Mouse (Mus musculus) MEL (cell line): ENCODE data around the gene Olfr1043. TPM values are rescaled to one million over a fixed set of nuclear protein-coding genes. Genes with fewer than 3 reads are reported as not detected.
A peak's percentile ranks its signal among the peaks of the same experiment; 100 is the strongest.
"Not testable (repeated sequence)": the region's sequence is repeated elsewhere in the genome, so short reads cannot be mapped to it uniquely, and the experiment has no call there.

ENCODE experiments used
- DNase-seq: peaks from one replicate; pipeline ENCODE4 v3.0.0; 2011; ENCODE audit warnings: low read depth, low spot score
- H3K27ac ChIP-seq: 2 replicates; pipeline ENCODE4 v1.5.1; 2012; ENCODE audit warnings: low read depth, mild to moderate bottlenecking, control low read depth, low read length, moderate library complexity; ENCODE audit not compliant: control insufficient read depth
- H3K27me3 ChIP-seq, 2 experiments: fragments of 150-350 bp in 1 of 2; sonication (generic) in 1 of 2; 2 replicates each; pipeline ENCODE4 v1.6.1; 2012; ENCODE audit warnings: low read length in 2 of 2, mild to moderate bottlenecking in 2 of 2, improper control_type of control experiment in 1 of 2, moderate library complexity in 1 of 2; ENCODE audit not compliant: insufficient read depth in 2 of 2, control insufficient read depth in 1 of 2
- H3K36me3 ChIP-seq, 2 experiments: 2 replicates each; pipeline ENCODE4 v1.6.1; 2012 to 2014; ENCODE audit warnings: low read length in 2 of 2, improper control_type of control experiment in 1 of 2, inconsistent platforms in 1 of 2, mild to moderate bottlenecking in 1 of 2; ENCODE audit not compliant: insufficient read depth in 2 of 2, control insufficient read depth in 1 of 2
- H3K4me1 ChIP-seq, 2 experiments: fragments of 150-350 bp in 1 of 2; sonication (generic) in 1 of 2; 2 replicates each; pipeline ENCODE4 v1.6.1; 2012; ENCODE audit warnings: low read length in 2 of 2, improper control_type of control experiment in 1 of 2, mild to moderate bottlenecking in 1 of 2; ENCODE audit not compliant: insufficient read depth in 2 of 2, control insufficient read depth in 1 of 2
- H3K4me3 ChIP-seq, 2 experiments: fragments of 150-350 bp in 1 of 2; sonication (generic) in 1 of 2; 2 replicates each; pipeline ENCODE4 v1.5.1; 2012; ENCODE audit warnings: low read depth in 2 of 2, low read length in 2 of 2, mild to moderate bottlenecking in 2 of 2, moderate library complexity in 2 of 2, control low read depth in 1 of 2, improper control_type of control experiment in 1 of 2; ENCODE audit not compliant: control insufficient read depth in 1 of 2, insufficient read depth in 1 of 2
- H3K79me2 ChIP-seq: 2 replicates; pipeline ENCODE4 v1.6.1; 2012; ENCODE audit warnings: mild to moderate bottlenecking, low read length, moderate library complexity; ENCODE audit not compliant: control insufficient read depth, poor library complexity, insufficient read depth
- H3K9ac ChIP-seq: 2 replicates; pipeline ENCODE4 v1.6.1; 2012; ENCODE audit warnings: low read depth, mild to moderate bottlenecking, control low read depth, low read length, moderate library complexity; ENCODE audit not compliant: control insufficient read depth, poor library complexity, severe bottlenecking
- H3K9me3 ChIP-seq: fragments of 150-350 bp; sonication (generic); replicated peaks from 2 replicates; pipeline ENCODE4 v1.6.1; 2012; ENCODE audit warnings: mild to moderate bottlenecking, low read length, improper control_type of control experiment, moderate library complexity; ENCODE audit not compliant: insufficient read depth
- BHLHE40 ChIP-seq: IDR thresholded peaks from 2 replicates; pipeline ENCODE4 v1.6.1; 2012; ENCODE audit warnings: low read depth, mild to moderate bottlenecking, inconsistent platforms, low read length, improper control_type of control experiment, borderline replicate concordance
- CHD2 ChIP-seq: IDR thresholded peaks from 2 replicates; pipeline ENCODE4 v1.6.1; 2011; ENCODE audit warnings: low read length, improper control_type of control experiment
- E2F4 ChIP-seq: IDR thresholded peaks from 2 replicates; pipeline ENCODE4 v1.6.1; 2011; ENCODE audit warnings: low read depth, low read length, improper control_type of control experiment, borderline replicate concordance
- ELF1 ChIP-seq: IDR thresholded peaks from 2 replicates; pipeline ENCODE4 v1.6.1; 2014; ENCODE audit warnings: low read depth, mild to moderate bottlenecking, inconsistent platforms, low read length, improper control_type of control experiment, moderate library complexity
- EP300 ChIP-seq, 2 experiments: IDR thresholded peaks; 2 replicates each; pipeline ENCODE4 v1.6.1; 2011; ENCODE audit warnings: improper control_type of control experiment in 2 of 2, low read length in 2 of 2, low read depth in 1 of 2, mild to moderate bottlenecking in 1 of 2
- GABPA ChIP-seq: IDR thresholded peaks from 2 replicates; pipeline ENCODE4 v1.6.1; 2012; ENCODE audit warnings: low read depth, mild to moderate bottlenecking, inconsistent platforms, low read length, improper control_type of control experiment, moderate library complexity
- GATA1 ChIP-seq: IDR thresholded peaks from 2 replicates; pipeline ENCODE4 v1.6.1; 2011; ENCODE audit warnings: low read depth, low read length, improper control_type of control experiment
- MEF2A ChIP-seq: IDR thresholded peaks from 2 replicates; pipeline ENCODE4 v1.6.1; 2014; ENCODE audit warnings: low read depth, mild to moderate bottlenecking, inconsistent platforms, low read length, improper control_type of control experiment; ENCODE audit not compliant: poor library complexity, insufficient replicate concordance, severe bottlenecking; ENCODE audit errors: extremely low read depth
- MXI1 ChIP-seq: IDR thresholded peaks from 2 replicates; pipeline ENCODE4 v1.6.1; 2011; ENCODE audit warnings: mild to moderate bottlenecking, low read depth, low read length, improper control_type of control experiment
- MYB ChIP-seq: IDR thresholded peaks from 2 replicates; pipeline ENCODE4 v1.6.1; 2011; ENCODE audit warnings: mild to moderate bottlenecking, low read depth, low read length, improper control_type of control experiment
- POLR2AphosphoS2 ChIP-seq: IDR thresholded peaks from 2 replicates; pipeline ENCODE4 v1.6.1; 2011; ENCODE audit warnings: low read length, improper control_type of control experiment
- POLR2AphosphoS5 ChIP-seq: IDR thresholded peaks from 2 replicates; pipeline ENCODE4 v1.6.1; 2012; ENCODE audit warnings: low read depth, borderline replicate concordance, mild to moderate bottlenecking, inconsistent platforms, low read length, moderate library complexity, mixed read lengths
- RAD21 ChIP-seq: IDR thresholded peaks from 2 replicates; pipeline ENCODE4 v1.6.1; 2011; ENCODE audit warnings: mild to moderate bottlenecking, low read depth, low read length, improper control_type of control experiment
- ZNF384 ChIP-seq: IDR thresholded peaks from 2 replicates; pipeline ENCODE4 v1.6.1; 2012; ENCODE audit warnings: low read depth, mild to moderate bottlenecking, inconsistent platforms, low read length, improper control_type of control experiment
- polyA plus RNA-seq, 2 experiments: library from polyadenylated mRNA; stranded (reverse) in 1 of 2; unstranded in 1 of 2; fragments of >175 nt in 1 of 2; fragments of >200 nt in 1 of 2; gene quantifications; 2 replicates each; pipeline versions ENCODE4 v1.2.1 to v1.2.4; 2012; ENCODE audit warnings: low replicate concordance in 2 of 2, low read depth in 1 of 2; ENCODE audit not compliant: insufficient read length in 2 of 2, insufficient read depth in 1 of 2, missing spikeins in 1 of 2
- total RNA-seq: library from RNA; depleted of rRNA; stranded (reverse); fragments of 300-350 nt; gene quantifications from 2 replicates; pipeline ENCODE4 v1.2.3, GENCODE M21; 2012

Gene Olfr1043
- total and polyA plus RNA-seq, 3 experiments: not detected

DNA sequence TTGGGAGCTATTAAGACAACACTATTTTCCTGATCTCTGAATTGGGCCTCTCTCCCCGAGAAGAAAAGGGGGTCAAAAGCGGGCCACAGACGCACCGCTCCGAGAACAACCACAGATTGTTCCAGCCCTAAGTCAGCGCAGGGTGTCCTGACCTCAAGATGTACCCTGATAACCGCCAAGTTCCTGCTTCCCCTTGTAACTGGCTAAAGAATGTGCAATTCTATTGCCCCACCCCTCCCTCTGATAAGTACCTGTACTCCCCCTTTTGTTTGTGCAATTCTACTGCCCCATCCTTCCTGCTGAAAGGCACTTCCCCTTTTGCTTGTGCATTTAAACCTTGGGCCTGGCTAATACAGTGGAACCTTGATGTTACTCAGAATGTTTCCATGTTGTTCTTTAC lies 8.1 kb upstream of the Olfr1043 start:
- not testable (repeated sequence) for H3K9ac ChIP-seq, H3K27me3 ChIP-seq, H3K4me3 ChIP-seq, H3K79me2 ChIP-seq, H3K36me3 ChIP-seq, H3K9me3 ChIP-seq, H3K4me1 ChIP-seq, H3K27ac ChIP-seq
- TF ChIP-seq GATA1: 0 out of 2 replicates have a peak, but pooled peaks have one; percentile 14
- DNase-seq: peak; percentile 47

GRCm38 (mm10) chr2:86161738-86162137 lies 5.6 kb downstream of the Olfr1043 start, which contains the start of gene Olfr1042:
Gene Olfr1042 (minus strand): TSS chr2:86161838.
- no peak within 1 kb of the TSS for H3K27ac ChIP-seq
- H3K27me3 ChIP-seq: no peaks in the 10 kb centered on the region
- no peak within 1 kb of the TSS for H3K9ac ChIP-seq
- H3K4me1 ChIP-seq: no peaks in the 10 kb centered on the region
- no peak within 1 kb of the TSS for H3K4me3 ChIP-seq
- TF ChIP-seq POLR2AphosphoS5 (no peak), MYB (no peak), CHD2 (no peak), ELF1 (no peak), MEF2A (no peak), BHLHE40 (no peak), RAD21 (no peak), MXI1 (no peak), EP300 (IDR thresholded peaks at IDR 0.05; ENCODE audit: low read depth in 1 of 2, low read length in 2 of 2) (no peak)
- DNase-seq: no peak
- H3K9me3 ChIP-seq: no peaks in the 10 kb centered on the region
- no peaks in the 10 kb centered on the region for H3K79me2 ChIP-seq
- no peaks in the 10 kb centered on the region for H3K36me3 ChIP-seq

- Histone ChIP-seq H3K27me3 (no peaks in the 10 kb centered on the region), H3K4me1 (no peaks in the 10 kb centered on the region), H3K9ac (no peak within 1 kb of the TSS), H3K4me3 (no peak within 1 kb of the TSS), H3K79me2 (no peaks in the 10 kb centered on the region), H3K27ac (no peak within 1 kb of the TSS), H3K9me3 (no peaks in the 10 kb centered on the region), H3K36me3 (no peaks in the 10 kb centered on the region)
- TF ChIP-seq ZNF384: no peak
- TF ChIP-seq GABPA: no peak
- TF ChIP-seq POLR2AphosphoS2: no peak
- TF ChIP-seq CHD2: no peak
- TF ChIP-seq E2F4: no peak
- no peak for DNase-seq
Observed at GRCm38 (mm10) chr2:86146632-86147031, 20.7 kb downstream of the Olfr1043 start, which contains the start of gene Olfr1040. Gene Olfr1040 (minus strand): TSS chr2:86146732.
